Mouse (Mus musculus) adrenal gland, postnatal 10 days (tissue): Measurements from ENCODE around the gene 2610507B11Rik. TPM values are rescaled to one million over a fixed set of nuclear protein-coding genes. Genes with fewer than 3 reads are reported as not detected.
A peak's percentile ranks its signal among the peaks of the same experiment; 100 is the strongest.
"Not testable (repeated sequence)": the region's sequence is repeated elsewhere in the genome, so short reads cannot be mapped to it uniquely, and the experiment has no call there.

Experiments used
- DNase-seq: peaks from one replicate; pipeline ENCODE4 v3.0.0; 2021; ENCODE audit warnings: mixed read lengths
- long read RNA-seq, 2 experiments: library from polyadenylated mRNA; stranded (forward); transcript quantifications; one replicate each; pipeline ENCODE4 v2.0.0; 2021
- total RNA-seq, 2 experiments: library from RNA; stranded (reverse); gene quantifications; 2 replicates each; pipeline ENCODE4 v1.2.3; 2021

2610507B11Rik gene
- 100 to 1,000 TPM; 138 to 184 TPM for total RNA-seq
- long read RNA-seq, experiment 1, full-length matches to known transcripts = 1 of 60 reads
- long read RNA-seq, experiment 1, partial matches to known transcripts = 56 of 60 reads
- long read RNA-seq, experiment 1, other reads (novel, unspliced or antisense) = 3 of 60 reads
- long read RNA-seq, experiment 2, full-length matches to known transcripts = 26 of 50 reads
- long read RNA-seq, experiment 2, partial matches to known transcripts = 23 of 50 reads
- long read RNA-seq, experiment 2, other reads (novel, unspliced or antisense) = 1 of 50 reads

- DNase-seq = peak; percentile 95
Observed at GRCm38 (mm10) chr11:78261380-78262352, at the start of gene 2610507B11Rik. TSS of gene 2610507B11Rik (plus strand) at chr11:78261752.

DNA sequence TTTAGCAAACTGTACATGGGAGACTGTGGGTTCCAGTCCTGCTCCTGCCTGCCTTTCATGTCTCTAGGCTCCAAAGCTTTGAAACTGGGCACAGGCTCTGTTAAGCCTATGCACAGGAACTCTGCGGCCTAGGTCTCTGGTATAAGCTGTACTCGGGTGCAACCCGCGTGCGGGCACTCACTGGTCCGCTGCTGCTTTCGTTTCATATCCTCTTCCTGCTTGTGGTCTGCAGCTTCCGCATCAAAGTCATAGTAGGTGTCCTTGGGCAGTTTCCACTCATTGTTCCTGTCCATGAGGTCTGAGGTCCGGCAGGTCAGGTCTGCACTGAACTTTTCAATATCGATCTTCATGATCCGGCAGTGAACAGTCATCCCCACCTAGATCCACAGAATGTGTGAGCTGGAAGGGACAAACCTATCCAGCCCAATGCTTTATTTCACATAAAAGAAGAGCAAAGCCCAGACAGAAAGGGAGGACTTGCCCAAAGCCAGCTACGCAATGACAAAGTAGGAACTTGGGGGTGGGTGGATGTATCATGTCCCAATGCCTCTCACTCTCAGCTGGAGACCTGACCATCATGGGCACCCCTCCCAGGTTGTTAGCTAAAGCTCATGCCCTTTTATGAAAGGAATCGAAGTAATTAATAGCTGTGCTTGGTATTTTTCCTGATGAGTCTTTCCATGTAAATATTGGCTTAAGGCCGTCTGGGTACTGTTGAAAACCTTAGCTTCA lies 48.3 kb upstream of the 2610507B11Rik start:
- DNase-seq = no peak

DNA sequence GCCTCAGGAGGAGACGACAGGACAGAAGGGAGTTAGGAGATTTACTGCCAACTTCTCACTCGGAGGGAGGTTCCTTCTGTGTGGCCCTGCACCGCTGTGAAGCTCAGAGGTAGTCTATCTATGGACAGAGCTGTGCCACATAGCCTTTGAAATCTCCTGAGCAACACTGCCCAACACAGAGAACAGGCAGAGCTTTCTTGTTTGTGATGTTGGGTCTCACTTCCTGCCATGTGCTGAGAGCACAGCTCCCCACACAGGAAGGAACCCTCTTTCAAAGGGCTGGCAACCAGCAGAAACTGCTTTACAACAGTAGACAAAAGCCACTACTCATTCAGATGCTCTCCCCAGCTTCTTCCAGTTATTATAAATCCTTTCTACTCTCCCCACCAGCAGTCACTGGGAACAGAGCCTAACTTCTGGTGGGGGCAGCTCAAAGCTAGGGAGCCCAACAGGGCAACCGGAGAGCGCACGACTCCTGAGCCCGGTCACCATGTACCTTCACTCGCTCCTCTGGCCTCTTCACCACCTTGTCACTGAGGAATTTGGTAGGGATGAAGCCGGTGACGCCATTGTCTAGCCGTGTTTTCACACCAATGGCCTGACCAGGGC lies 45.7 kb upstream of the 2610507B11Rik start:
- no peak for DNase-seq

GRCm38 (mm10) chr11:78223586-78223985 lies 38.0 kb upstream of the 2610507B11Rik start:
- no peak for DNase-seq

DNA sequence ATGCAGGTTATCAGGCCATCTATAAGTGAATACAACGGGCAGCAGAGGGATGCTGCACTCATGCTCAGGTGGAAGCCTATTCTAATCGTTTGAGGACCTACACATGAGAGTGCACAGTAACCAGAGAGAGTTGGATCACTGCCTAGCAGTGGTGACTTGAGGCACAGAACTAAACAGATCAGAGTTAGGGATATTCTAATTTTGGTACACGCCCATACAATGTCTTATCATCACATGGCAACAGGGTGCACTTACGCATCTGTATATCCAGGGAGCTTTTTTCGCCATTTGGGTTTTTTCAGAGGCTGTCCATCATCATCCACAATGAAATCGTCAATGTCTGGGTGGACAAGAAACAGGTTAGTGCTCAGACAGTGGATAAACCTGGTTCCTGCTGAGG lies 30.0 kb upstream of the 2610507B11Rik start:
- DNase-seq = no peak

- no peak for DNase-seq
Observed at GRCm38 (mm10) chr11:78240193-78240857, 21.2 kb upstream of the 2610507B11Rik start.

DNA sequence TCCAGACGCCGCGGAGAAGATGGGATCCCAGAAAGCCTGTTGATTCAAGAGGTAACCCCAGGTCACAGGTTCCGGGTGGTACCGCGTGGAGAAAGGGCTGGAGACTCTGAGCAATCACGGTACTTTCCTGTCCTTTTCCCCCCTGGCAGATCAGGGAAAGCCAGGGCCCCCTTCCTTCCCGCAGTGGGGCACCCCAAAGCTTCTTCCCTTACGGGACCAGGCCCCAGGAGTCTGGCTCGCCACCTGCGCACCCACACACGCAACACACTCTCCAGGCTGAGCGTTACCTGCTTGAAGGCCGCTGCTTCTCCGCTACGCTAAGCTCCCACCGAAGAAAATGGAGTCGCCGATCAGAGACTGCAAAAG lies 16.3 kb upstream of the 2610507B11Rik start:
- no peak for DNase-seq

DNA sequence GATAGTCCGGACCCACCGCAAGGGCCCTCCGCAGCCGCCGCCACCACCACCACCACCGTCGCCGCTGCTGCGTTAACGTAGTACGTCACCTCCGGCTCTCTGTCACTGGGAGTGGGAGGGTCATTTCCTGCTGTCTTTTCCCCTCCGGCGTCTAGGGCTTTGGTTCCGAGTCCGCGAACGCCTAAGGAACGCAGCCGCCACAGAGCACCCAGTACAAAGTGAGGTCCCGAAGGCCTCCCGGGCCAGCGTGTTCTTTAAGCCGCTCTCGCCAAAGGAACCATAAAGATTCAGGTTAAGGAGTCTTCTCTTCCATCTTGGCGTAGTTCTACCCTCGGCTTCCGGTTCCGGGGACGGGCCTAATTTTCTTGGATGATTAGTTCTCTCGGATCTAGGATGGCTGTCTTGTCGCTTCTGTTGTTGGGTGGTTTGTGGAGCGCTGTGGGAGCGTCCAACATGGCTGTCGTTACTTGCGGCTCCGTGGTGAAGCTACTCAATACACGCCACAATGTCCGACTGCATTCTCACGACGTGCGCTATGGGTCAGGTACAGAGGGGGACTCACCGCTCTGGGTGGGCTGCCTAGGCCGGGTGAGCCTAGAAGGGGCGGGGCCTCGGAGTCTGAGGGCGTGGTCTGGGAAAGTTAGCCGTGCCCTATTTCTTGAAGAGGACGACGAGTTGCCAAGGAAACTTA lies 15.8 kb upstream of the 2610507B11Rik start, which contains the start of the genes Sdf2 and Supt6:
TSS of gene Sdf2 (plus strand) at position 120 of the 691 bp plus-strand sequence.
TSS of gene Supt6 (minus strand) at position 361 of the 691 bp plus-strand sequence.
- peak; percentile 92 for DNase-seq

DNA sequence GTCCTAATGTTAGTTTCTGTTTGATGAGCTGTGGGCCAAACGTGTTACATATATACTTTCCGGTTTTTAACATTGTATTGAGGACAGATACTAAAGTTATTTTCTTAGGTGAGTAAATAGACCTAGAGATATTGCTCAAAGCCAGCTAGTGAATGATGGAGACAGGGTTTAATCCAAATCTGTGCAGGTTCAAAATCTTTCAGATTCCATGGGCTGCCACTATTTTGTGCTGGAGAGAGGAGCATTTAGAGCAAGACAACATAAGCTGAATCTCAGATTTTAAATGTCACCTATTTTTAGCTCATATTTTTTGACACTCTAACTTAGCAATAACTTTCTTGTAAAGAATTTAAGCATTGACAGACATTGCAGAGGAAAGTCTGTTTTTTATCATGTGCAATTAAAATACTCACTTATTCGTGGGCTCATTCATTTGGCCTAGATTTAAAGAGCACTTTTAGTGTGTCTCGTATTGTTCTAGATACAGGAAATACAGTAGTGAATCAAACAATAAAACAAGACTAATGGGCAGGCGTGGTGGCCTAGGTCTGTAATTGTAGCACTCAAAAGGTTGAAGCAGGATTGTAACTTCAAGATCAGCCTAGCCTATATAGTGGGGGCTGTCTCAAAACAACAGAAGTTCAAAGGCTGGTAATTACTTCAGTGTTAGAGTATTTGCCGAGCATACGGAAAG lies 15.1 kb upstream of the 2610507B11Rik start:
- no peak for DNase-seq

DNA sequence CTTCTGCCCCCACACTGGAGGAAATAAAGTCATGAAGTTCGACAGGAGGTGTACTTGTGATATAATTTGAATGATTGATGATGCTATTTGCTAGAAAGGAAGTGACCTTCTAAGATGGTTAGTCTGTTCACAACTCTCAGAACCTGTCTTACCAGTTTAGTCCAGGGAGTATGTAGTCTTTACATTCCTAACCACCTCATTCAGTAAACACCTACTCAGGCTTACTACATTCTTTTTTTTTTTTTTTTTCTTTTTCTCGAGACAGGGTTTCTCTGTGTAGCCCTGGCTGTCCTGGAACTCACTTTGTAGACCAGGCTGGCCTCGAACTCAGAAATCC lies 14.6 kb upstream of the 2610507B11Rik start:
- DNase-seq = no peak

DNA sequence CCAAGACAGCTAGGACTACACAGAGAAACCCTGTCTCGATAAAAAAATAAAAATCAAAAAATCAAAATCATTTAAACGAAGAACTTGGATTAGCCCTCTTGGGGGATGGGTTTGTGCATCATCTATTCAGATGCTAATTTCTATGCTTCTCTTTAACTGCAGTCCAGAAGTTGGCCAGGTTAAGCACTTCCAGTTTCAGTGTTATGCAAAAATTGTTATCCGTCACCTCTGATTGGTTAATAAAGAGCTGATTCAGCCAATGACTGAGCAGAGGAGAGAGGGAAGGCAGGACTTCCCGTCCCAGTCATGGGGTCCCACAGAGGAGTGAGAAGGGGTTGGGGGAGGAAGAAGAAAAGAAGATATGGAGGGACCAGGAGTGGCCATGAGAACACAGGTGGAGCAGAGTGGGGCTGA lies 13.8 kb upstream of the 2610507B11Rik start:
- no peak for DNase-seq

DNA sequence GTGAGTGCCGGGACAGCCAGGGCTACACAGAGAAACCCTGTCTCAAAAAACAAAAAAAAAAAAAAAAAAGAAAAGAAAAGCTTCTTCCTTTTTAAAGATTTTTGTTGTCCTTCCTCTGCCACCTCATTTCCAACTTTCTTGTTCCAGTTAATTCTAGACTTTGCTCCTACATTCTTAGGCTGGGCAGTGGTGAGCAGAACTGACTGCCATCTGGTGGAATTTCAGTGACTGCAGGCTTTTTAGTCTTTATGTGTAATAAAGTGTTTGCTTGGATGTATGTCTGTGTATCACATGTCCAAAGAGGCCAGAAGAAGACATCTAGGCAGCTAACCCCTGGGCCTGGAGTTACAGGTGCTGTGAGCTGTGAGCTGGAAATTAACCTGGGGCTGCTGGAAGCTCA lies 4.9 kb upstream of the 2610507B11Rik start:
- no peak for DNase-seq

GRCm38 (mm10) chr11:78260489-78261258 lies 878 bp upstream of the 2610507B11Rik start:
- DNase-seq = no peak

GRCm38 (mm10) chr11:78262550-78262949 lies 998 bp downstream of the 2610507B11Rik start:
- DNase-seq = peak; percentile 62

- DNase-seq = no peak
Observed at GRCm38 (mm10) chr11:78265571-78265970, 4.0 kb downstream of the 2610507B11Rik start.

DNA sequence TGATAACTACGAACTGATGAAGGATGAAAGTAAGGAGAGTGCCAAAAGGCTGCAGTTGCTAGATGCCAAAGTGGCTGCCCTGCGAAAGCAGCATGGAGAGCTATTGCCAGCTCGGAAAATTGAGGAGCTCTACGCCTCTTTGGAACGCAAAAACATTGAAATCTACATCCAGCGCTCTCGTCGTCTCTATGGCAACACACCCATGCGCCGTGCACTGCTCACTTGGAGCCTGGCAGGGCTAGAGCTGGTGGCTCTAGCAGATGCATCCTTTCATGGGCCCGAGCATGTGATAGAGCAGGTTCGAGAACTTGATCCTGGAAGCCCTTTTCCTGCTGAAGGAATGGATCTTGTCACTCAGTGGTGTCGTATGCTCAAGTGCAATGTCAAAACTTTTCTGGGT lies 10.4 kb downstream of the 2610507B11Rik start:
- DNase-seq = no peak

DNA sequence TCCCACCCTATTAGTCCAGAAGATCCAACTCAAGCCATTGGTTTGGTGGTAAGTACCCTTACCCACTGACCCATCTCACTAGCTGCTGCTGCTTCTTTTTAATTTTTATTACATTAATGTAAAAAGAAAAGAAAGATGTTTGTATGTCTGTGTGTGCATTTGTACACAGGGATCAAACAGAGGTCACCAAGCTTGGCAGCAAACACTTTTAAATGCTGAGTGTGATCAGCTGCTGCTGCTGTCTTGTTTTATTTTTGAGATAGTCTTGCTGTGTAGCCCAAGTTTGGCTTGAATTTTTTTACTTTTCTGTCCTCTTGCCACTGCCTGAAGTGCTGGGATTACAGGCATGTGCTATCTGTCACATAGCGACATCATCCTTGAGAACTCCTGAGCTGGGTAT lies 14.0 kb downstream of the 2610507B11Rik start:
- no peak for DNase-seq

DNA sequence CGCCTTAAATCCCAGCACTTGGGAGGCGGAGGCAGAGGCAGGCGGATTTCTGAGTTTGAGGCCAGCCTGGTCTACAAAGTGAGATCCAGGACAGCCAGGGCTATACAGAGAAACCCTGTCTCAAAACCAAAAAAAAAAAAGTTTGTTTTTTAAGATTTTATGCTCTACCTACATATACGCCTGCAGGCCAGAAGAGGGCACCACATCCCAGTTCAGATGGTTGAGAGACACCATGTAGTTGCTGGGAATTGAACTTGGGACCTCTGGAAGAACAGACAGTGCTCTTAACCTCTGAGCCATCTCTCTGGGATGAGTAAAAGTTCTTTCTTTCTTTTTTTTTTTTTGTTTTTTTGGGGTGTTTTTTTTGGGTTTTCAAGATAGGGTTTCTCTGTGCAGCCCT lies 14.6 kb downstream of the 2610507B11Rik start:
- not testable (repeated sequence) for DNase-seq

- DNase-seq = no peak
Observed at GRCm38 (mm10) chr11:78278853-78279252, 17.3 kb downstream of the 2610507B11Rik start.
